Mouse (Mus musculus): ENCODE data around the gene Sp140. TPM values are rescaled to one million over a fixed set of nuclear protein-coding genes. Genes with fewer than 3 reads are reported as not detected.
"Not testable (repeated sequence)": the region's sequence is repeated elsewhere in the genome, so short reads cannot be mapped to it uniquely, and the experiment has no call there.

Gene Sp140
- polyA plus RNA-seq (2015; fragmentation: Nextera tagmentation; extraction: Ambion mirVana): 2.1 and 2.3 TPM in 2 replicates

GRCm38 (mm10) chr1:85600078-85600477 is at the start of gene Sp140:
Gene Sp140, plus strand, starts transcription at chr1:85600378.
- not testable (repeated sequence) for H3K9me3 ChIP-seq (replicated peaks; ENCODE audit: low read length); H3K27me3 ChIP-seq (ENCODE audit: insufficient read depth, low read length); H3K4me2 ChIP-seq (ENCODE audit: low read length); H3K36me3 ChIP-seq (ENCODE audit: insufficient read depth, low read length); DNase-seq (ENCODE audit: low spot score); H3K9ac ChIP-seq (ENCODE audit: low read depth, low read length); H3K4me1 ChIP-seq (replicated peaks; ENCODE audit: insufficient read depth, low read length); ATAC-seq (replicated peaks; ENCODE audit: low FRiP score, low read depth); H3K4me3 ChIP-seq (replicated peaks; ENCODE audit: low read depth, low read length); H3K27ac ChIP-seq
- WGBS: no CpG with 5 or more reads among the region's 5 CpGs

GRCm38 (mm10) chr1:85555261-85555660 is 44.9 kb upstream of the Sp140 start:
- H3K4me1 ChIP-seq (replicated peaks; ENCODE audit: insufficient read depth, low read length); H3K27ac ChIP-seq: not testable (repeated sequence)

GRCm38 (mm10) chr1:85573554-85573953 is 26.6 kb upstream of the Sp140 start:
- DNase-seq (ENCODE audit: low spot score): not testable (repeated sequence)

More at GRCm38 (mm10) chr1:85555261-85555660, 44.9 kb upstream of the Sp140 start:
- not testable (repeated sequence) for DNase-seq (ENCODE audit: low spot score); H3K36me3 ChIP-seq (ENCODE audit: insufficient read depth, low read length); H3K27me3 ChIP-seq (ENCODE audit: insufficient read depth, low read length); H3K9me3 ChIP-seq (replicated peaks; ENCODE audit: low read length); H3K4me2 ChIP-seq (ENCODE audit: low read length); H3K4me3 ChIP-seq (replicated peaks; ENCODE audit: low read depth, low read length); ATAC-seq (replicated peaks; ENCODE audit: low FRiP score, low read depth); H3K9ac ChIP-seq (ENCODE audit: low read depth, low read length)
- 86% methylated on average over 4 of the region's 4 CpGs for WGBS

GRCm38 (mm10) chr1:85575376-85575775 is 24.8 kb upstream of the Sp140 start, which contains the start of gene G530012D18Rik:
Gene G530012D18Rik, plus strand, starts transcription at chr1:85575676.
- ATAC-seq (replicated peaks; ENCODE audit: low FRiP score, low read depth); H3K4me1 ChIP-seq (replicated peaks; ENCODE audit: insufficient read depth, low read length); DNase-seq (ENCODE audit: low spot score); H3K4me3 ChIP-seq (replicated peaks; ENCODE audit: low read depth, low read length); H3K36me3 ChIP-seq (ENCODE audit: insufficient read depth, low read length); H3K4me2 ChIP-seq (ENCODE audit: low read length); H3K9me3 ChIP-seq (replicated peaks; ENCODE audit: low read length); H3K27me3 ChIP-seq (ENCODE audit: insufficient read depth, low read length); H3K27ac ChIP-seq; H3K9ac ChIP-seq (ENCODE audit: low read depth, low read length): not testable (repeated sequence)
- 56% methylated on average over 2 of the region's 3 CpGs for WGBS

More at GRCm38 (mm10) chr1:85573554-85573953, 26.6 kb upstream of the Sp140 start:
- H3K27me3 ChIP-seq (ENCODE audit: insufficient read depth, low read length); H3K9ac ChIP-seq (ENCODE audit: low read depth, low read length); ATAC-seq (replicated peaks; ENCODE audit: low FRiP score, low read depth); H3K4me3 ChIP-seq (replicated peaks; ENCODE audit: low read depth, low read length); H3K27ac ChIP-seq; H3K4me2 ChIP-seq (ENCODE audit: low read length); H3K4me1 ChIP-seq (replicated peaks; ENCODE audit: insufficient read depth, low read length); H3K36me3 ChIP-seq (ENCODE audit: insufficient read depth, low read length); H3K9me3 ChIP-seq (replicated peaks; ENCODE audit: low read length): not testable (repeated sequence)
- 72% methylated on average over 4 of the region's 4 CpGs for WGBS

- H3K27me3 ChIP-seq (ENCODE audit: insufficient read depth, low read length); H3K9ac ChIP-seq (ENCODE audit: low read depth, low read length); DNase-seq (ENCODE audit: low spot score); H3K4me2 ChIP-seq (ENCODE audit: low read length); H3K4me1 ChIP-seq (replicated peaks; ENCODE audit: insufficient read depth, low read length); H3K9me3 ChIP-seq (replicated peaks; ENCODE audit: low read length); H3K27ac ChIP-seq; ATAC-seq (replicated peaks; ENCODE audit: low FRiP score, low read depth); H3K4me3 ChIP-seq (replicated peaks; ENCODE audit: low read depth, low read length); H3K36me3 ChIP-seq (ENCODE audit: insufficient read depth, low read length): not testable (repeated sequence)
- 52% methylated on average over 2 of the region's 3 CpGs for WGBS
These were observed 21.7 kb upstream of the Sp140 start for GRCm38 (mm10) chr1:85578372-85579010.

- DNase-seq (ENCODE audit: low spot score); H3K4me1 ChIP-seq (replicated peaks; ENCODE audit: insufficient read depth, low read length); H3K4me3 ChIP-seq (replicated peaks; ENCODE audit: low read depth, low read length); H3K9ac ChIP-seq (ENCODE audit: low read depth, low read length); H3K9me3 ChIP-seq (replicated peaks; ENCODE audit: low read length); H3K27me3 ChIP-seq (ENCODE audit: insufficient read depth, low read length); H3K27ac ChIP-seq; H3K36me3 ChIP-seq (ENCODE audit: insufficient read depth, low read length); H3K4me2 ChIP-seq (ENCODE audit: low read length): not testable (repeated sequence)
- whole genome bisulfite sequencing: 55% methylated on average over 6 of the region's 7 CpGs
- peak; percentile 46; the same call in 1 of the 2 replicates for ATAC-seq (replicated peaks; ENCODE audit: low FRiP score, low read depth)
These were observed 20.7 kb upstream of the Sp140 start for GRCm38 (mm10) chr1:85579199-85580147.

GRCm38 (mm10) chr1:85580148-85580534 is 20.0 kb upstream of the Sp140 start:
- H3K4me2 ChIP-seq (ENCODE audit: low read length); H3K9me3 ChIP-seq (replicated peaks; ENCODE audit: low read length); H3K27me3 ChIP-seq (ENCODE audit: insufficient read depth, low read length); H3K36me3 ChIP-seq (ENCODE audit: insufficient read depth, low read length); H3K4me3 ChIP-seq (replicated peaks; ENCODE audit: low read depth, low read length); DNase-seq (ENCODE audit: low spot score); H3K27ac ChIP-seq; H3K4me1 ChIP-seq (replicated peaks; ENCODE audit: insufficient read depth, low read length); H3K9ac ChIP-seq (ENCODE audit: low read depth, low read length): not testable (repeated sequence)
- WGBS: 80% methylated on average over 2 of the region's 4 CpGs
- ATAC-seq (replicated peaks; ENCODE audit: low FRiP score, low read depth): peak; percentile 54

- 66% methylated on average over 3 of the region's 3 CpGs for WGBS
- not testable (repeated sequence) for H3K27ac ChIP-seq; H3K9ac ChIP-seq (ENCODE audit: low read depth, low read length); H3K4me1 ChIP-seq (replicated peaks; ENCODE audit: insufficient read depth, low read length); H3K36me3 ChIP-seq (ENCODE audit: insufficient read depth, low read length); H3K4me3 ChIP-seq (replicated peaks; ENCODE audit: low read depth, low read length); DNase-seq (ENCODE audit: low spot score); ATAC-seq (replicated peaks; ENCODE audit: low FRiP score, low read depth); H3K9me3 ChIP-seq (replicated peaks; ENCODE audit: low read length); H3K27me3 ChIP-seq (ENCODE audit: insufficient read depth, low read length); H3K4me2 ChIP-seq (ENCODE audit: low read length)
These were observed 19.6 kb upstream of the Sp140 start for GRCm38 (mm10) chr1:85580578-85580977.

Measured in kidney, postnatal 0 days (tissue).